Mouse (Mus musculus) hindbrain, embryonic 11.5 days (tissue): ENCODE measurements around the gene Naa20. TPM values are rescaled to one million over a fixed set of nuclear protein-coding genes. Genes with fewer than 3 reads are reported as not detected.

Experiments used
- ATAC-seq: fragments of 200-750 bp; cut with Nextera tagmentation; 2 replicates; pipeline ENCODE4 v1.8.0; 2017; ENCODE audit warnings: mild to moderate bottlenecking, moderate TSS enrichment, moderate library complexity; ENCODE audit not compliant: low FRiP score
- DNase-seq: peaks from one replicate; pipeline ENCODE4 v3.0.0-alpha.2; 2015; ENCODE audit warnings: low spot score
- H3K27ac ChIP-seq: fragments of 300-500 bp; sonication (generic); 2 replicates; pipeline ENCODE4 v1.5.1; 2014; ENCODE audit warnings: mild to moderate bottlenecking, low read depth, low read length
- H3K27me3 ChIP-seq: fragments of 300-500 bp; sonication (generic); 2 replicates; pipeline ENCODE4 v1.6.1; 2014; ENCODE audit warnings: mild to moderate bottlenecking, low read length, moderate library complexity, mixed read lengths; ENCODE audit not compliant: control insufficient read depth, insufficient read depth
- H3K36me3 ChIP-seq: fragments of 300-500 bp; sonication (generic); 2 replicates; pipeline ENCODE4 v1.6.1; 2014; ENCODE audit warnings: mild to moderate bottlenecking, low read length, moderate library complexity, mixed read lengths; ENCODE audit not compliant: control insufficient read depth, insufficient read depth
- H3K4me1 ChIP-seq: fragments of 300-500 bp; sonication (generic); replicated peaks from 2 replicates; pipeline ENCODE4 v1.6.1; 2014; ENCODE audit warnings: low read length, mixed read lengths; ENCODE audit not compliant: control insufficient read depth, insufficient read depth
- H3K4me2 ChIP-seq: fragments of 300-500 bp; sonication (generic); replicated peaks from 2 replicates; pipeline ENCODE4 v1.6.1; 2014; ENCODE audit warnings: mild to moderate bottlenecking, low read depth, low read length
- H3K4me3 ChIP-seq: fragments of 300-500 bp; sonication (generic); 2 replicates; pipeline ENCODE4 v1.5.1; 2014; ENCODE audit warnings: low read depth, low read length
- H3K9ac ChIP-seq: fragments of 300-500 bp; sonication (generic); 2 replicates; pipeline ENCODE4 v1.6.1; 2014; ENCODE audit warnings: low read depth, low read length
- H3K9me3 ChIP-seq: fragments of 300-500 bp; sonication (generic); 2 replicates; pipeline ENCODE4 v1.6.1; 2016; ENCODE audit warnings: low read length; ENCODE audit not compliant: control insufficient read depth
- WGBS: fragments of 180-500 bp; shearing (Covaris S2); extraction: QIAGEN DNeasy Blood & Tissue Kit; methylation state at CpG from one replicate; pipeline ENCODE4 v1.1.7; 2014; 5-methylcytosine and 5-hydroxymethylcytosine counted together
- polyA plus RNA-seq: library from polyadenylated mRNA; unstranded; fragments of >200 nt; fragmentation: Nextera tagmentation; extraction: Ambion mirVana; gene quantifications from 2 replicates; pipeline ENCODE4 v1.2.1, GENCODE M21; 2014

Naa20 gene
- polyA plus RNA-seq, 1 experiment from 2014 or later: 146 TPM

DNA sequence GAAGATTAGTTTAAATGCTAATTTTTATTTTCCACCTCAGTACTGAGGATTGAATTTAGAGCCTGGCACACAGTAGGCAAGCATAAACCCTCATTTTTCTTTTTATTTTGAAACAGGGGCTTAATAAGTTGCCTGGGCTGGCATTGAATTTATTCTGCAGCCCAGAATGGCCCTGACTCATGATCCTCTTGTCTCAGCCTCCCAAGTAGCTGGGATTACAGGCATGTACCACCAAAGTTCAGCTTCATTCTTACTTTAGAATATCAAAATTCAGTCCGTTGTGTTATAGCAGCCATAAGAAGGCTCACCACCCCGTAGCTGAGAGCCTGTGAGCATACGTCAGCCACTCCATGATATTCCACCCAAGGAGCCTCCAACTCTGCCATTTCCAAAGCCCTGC is 35.7 kb upstream of the Naa20 start:
- Histone ChIP-seq H3K27me3 (no peaks in the 10 kb centered on the region), H3K27ac (no peak overlapping the region), H3K4me3 (no peak overlapping the region), H3K9ac (no peak overlapping the region), H3K36me3 (no peaks in the 10 kb centered on the region), H3K9me3 (no peaks in the 10 kb centered on the region), H3K4me1 (no peaks in the 10 kb centered on the region), H3K4me2 (no peak overlapping the region)
- no peak for DNase-seq
- no peak for ATAC-seq
- over 99% methylated on average over 3 of the region's 3 CpGs for WGBS

DNA sequence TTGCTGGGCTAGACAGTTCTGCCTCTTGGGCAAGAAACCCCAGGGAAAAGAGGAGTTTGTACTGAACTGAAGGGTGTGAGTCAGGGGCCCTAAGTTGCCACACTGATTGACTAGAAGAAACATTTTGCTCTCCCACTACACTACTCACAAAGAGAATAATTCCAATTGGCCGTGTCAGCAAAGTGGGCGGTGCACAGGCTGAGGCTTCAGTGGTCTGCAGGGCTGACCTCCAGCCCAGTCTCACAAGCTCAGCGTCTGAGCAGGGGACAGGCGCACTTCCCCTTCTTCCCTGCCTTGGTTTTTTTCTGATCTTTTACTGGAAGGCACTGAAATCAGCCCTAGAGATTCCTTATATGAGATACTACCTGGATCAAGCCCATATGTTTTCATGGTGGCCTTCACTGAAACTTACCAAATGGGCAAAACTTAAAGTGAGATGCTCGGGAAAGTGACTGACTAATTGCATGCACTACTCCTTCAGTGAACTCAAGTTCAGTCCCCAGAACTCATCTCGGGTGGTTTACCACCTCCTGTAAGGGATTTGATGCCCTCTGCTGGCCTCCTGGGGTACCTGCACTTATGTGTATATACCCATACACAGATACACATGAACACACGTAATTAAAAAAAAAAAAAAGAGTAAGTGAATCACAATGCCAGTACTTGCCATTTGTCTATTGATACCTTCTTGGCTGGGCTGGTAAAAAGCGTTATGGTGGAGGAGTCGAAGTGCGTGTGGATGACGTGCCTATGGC is 35.0 kb upstream of the Naa20 start:
- Histone ChIP-seq H3K27ac (no peak overlapping the region), H3K9me3 (no peaks in the 10 kb centered on the region), H3K9ac (no peak overlapping the region), H3K4me1 (no peaks in the 10 kb centered on the region), H3K27me3 (no peaks in the 10 kb centered on the region), H3K4me3 (no peak overlapping the region), H3K36me3 (no peaks in the 10 kb centered on the region), H3K4me2 (no peak overlapping the region)
- 95% methylated on average over 11 of the region's 11 CpGs for WGBS
- no peak for ATAC-seq
- no peak for DNase-seq

DNA sequence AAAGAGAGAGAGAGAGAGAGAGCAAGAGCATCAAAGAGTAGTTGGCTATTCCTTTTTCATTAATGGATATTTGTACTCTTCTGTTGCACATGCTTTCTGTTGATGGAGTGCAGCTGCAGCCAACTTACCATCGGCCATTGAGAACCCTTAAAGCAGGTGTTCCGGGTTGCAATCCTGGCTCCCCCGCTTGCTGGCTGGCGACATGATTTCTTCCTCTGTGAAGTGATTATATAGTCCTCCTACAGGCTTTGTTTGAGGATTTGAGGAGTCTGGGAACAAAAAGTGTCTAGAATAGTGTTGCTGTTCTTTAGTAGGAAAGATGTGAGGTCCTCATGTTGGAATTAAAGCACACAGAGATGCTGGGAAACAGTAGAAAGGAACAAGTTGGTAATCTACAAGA is 30.6 kb upstream of the Naa20 start:
- ATAC-seq (no peak), DNase-seq (no peak)
- Histone ChIP-seq H3K4me2 (no peak overlapping the region), H3K4me1 (no peaks in the 10 kb centered on the region), H3K4me3 (no peak overlapping the region), H3K36me3 (no peaks in the 10 kb centered on the region), H3K27me3 (no peaks in the 10 kb centered on the region), H3K9me3 (no peaks in the 10 kb centered on the region), H3K9ac (no peak overlapping the region), H3K27ac (no peak overlapping the region)
- 90% methylated on average over 4 of the region's 4 CpGs for WGBS

DNA sequence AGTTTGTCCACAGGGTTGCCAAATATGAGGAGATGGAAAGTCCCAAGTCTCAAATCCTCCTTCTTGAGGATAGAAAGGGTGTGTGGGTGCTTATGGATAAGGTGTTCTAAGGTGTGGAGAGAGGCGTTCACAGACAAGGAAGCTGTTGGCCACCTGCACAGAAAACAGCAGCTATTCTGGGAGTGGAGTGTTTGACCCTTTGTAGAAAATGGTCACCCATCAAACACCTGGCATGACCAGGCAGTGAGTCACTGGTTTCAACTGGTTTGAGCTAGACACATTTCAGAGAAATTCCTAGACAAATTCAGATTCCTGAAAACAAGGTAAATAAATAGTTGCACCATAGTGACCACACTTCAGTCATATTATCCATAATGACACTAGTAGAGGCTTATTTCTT is 29.8 kb upstream of the Naa20 start:
- Histone ChIP-seq H3K27ac (no peak overlapping the region), H3K9ac (no peak overlapping the region), H3K4me3 (no peak overlapping the region), H3K4me1 (no peaks in the 10 kb centered on the region), H3K9me3 (no peaks in the 10 kb centered on the region), H3K27me3 (no peaks in the 10 kb centered on the region), H3K36me3 (no peaks in the 10 kb centered on the region), H3K4me2 (no peak overlapping the region)
- no peak for ATAC-seq
- 90% methylated on average over 1 of the region's 1 CpGs for WGBS
- DNase-seq: no peak

DNA sequence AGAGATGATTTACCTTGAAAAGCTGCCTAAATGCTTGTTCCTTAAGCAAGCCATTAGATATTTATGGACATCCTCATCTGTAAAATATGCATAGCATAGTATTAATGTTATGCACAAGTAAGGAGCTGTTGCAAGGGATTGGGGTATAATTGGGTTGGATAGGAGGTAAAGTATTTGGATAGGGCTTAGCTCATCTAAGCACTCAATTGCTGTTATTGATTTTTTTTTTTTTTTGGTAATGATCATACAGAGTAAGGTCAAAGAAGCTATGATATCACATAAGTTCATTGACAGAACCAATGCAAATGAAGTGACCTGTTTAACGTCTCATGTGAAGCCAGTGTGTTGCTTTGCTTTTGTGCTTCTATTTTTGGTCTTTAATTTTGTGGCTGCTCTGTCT is 27.9 kb upstream of the Naa20 start:
- H3K9ac ChIP-seq: no peak overlapping the region
- H3K27ac ChIP-seq: no peak overlapping the region
- no peaks in the 10 kb centered on the region for H3K27me3 ChIP-seq
- no peak overlapping the region for H3K4me3 ChIP-seq
- no peak for ATAC-seq
- H3K4me1 ChIP-seq: no peaks in the 10 kb centered on the region
- WGBS: 91% methylated on average over 1 of the region's 1 CpGs
- no peak overlapping the region for H3K4me2 ChIP-seq
- no peaks in the 10 kb centered on the region for H3K9me3 ChIP-seq
- no peak for DNase-seq
- no peaks in the 10 kb centered on the region for H3K36me3 ChIP-seq

DNA sequence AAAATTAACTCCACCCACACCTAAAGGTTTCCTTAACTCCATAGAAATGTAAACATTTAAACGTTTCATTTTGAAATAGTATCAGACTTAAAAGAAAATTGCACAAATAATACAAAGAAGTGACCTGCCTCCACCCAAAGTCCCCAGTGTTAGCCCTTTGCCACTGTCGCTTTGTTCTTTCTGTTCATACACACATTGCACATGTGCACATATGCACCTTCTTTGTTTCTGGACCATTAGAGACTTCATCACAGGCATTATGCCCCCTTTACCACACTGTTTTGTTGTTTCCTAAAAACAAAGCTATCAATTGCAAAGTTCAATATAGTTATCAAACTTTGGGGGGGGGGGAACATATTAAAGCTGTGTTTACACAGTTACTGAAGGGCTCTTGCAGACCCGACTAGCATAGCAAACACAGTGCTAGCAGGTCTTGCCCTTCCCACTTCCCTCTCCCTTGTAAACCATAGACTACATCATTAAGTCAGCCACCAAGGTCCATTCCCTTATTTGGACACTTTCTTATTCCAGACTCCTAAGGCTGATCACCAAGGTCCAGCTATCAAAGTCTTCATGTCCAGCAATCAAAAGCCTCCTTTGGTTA is 26.9 kb upstream of the Naa20 start:
- no peak overlapping the region for H3K4me3 ChIP-seq
- H3K27ac ChIP-seq: no peak overlapping the region
- ATAC-seq: no peak
- 73% methylated on average over 3 of the region's 3 CpGs for WGBS
- H3K4me1 ChIP-seq: no peaks in the 10 kb centered on the region
- no peaks in the 10 kb centered on the region for H3K9me3 ChIP-seq
- no peak for DNase-seq
- H3K9ac ChIP-seq: no peak overlapping the region
- no peaks in the 10 kb centered on the region for H3K27me3 ChIP-seq
- H3K36me3 ChIP-seq: no peaks in the 10 kb centered on the region
- H3K4me2 ChIP-seq: no peak overlapping the region

DNA sequence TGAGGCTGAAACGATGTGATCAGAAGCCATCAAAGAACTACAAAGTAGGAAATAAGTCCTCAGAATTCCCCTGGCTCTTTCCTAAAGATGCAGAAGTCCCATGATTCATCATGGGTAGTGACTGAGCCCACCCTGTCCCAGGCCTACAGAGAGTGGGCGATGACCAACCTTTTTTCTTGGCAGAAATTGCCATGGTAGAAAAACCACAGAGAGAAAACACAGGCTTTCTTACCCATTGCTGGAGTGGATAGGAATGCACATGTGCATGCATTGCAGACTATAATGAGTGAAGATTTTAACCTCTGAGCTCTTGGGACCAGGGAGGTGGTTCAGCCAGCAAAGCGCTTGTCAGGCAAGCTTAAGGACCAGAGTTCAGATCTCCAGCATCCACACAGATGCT is 24.7 kb upstream of the Naa20 start:
- ATAC-seq (no peak), DNase-seq (no peak)
- Histone ChIP-seq H3K4me2 (no peak overlapping the region), H3K27ac (no peak overlapping the region), H3K27me3 (no peaks in the 10 kb centered on the region), H3K4me3 (no peak overlapping the region), H3K9me3 (no peaks in the 10 kb centered on the region), H3K4me1 (no peaks in the 10 kb centered on the region), H3K36me3 (no peaks in the 10 kb centered on the region), H3K9ac (no peak overlapping the region)
- WGBS: 94% methylated on average over 3 of the region's 3 CpGs

DNA sequence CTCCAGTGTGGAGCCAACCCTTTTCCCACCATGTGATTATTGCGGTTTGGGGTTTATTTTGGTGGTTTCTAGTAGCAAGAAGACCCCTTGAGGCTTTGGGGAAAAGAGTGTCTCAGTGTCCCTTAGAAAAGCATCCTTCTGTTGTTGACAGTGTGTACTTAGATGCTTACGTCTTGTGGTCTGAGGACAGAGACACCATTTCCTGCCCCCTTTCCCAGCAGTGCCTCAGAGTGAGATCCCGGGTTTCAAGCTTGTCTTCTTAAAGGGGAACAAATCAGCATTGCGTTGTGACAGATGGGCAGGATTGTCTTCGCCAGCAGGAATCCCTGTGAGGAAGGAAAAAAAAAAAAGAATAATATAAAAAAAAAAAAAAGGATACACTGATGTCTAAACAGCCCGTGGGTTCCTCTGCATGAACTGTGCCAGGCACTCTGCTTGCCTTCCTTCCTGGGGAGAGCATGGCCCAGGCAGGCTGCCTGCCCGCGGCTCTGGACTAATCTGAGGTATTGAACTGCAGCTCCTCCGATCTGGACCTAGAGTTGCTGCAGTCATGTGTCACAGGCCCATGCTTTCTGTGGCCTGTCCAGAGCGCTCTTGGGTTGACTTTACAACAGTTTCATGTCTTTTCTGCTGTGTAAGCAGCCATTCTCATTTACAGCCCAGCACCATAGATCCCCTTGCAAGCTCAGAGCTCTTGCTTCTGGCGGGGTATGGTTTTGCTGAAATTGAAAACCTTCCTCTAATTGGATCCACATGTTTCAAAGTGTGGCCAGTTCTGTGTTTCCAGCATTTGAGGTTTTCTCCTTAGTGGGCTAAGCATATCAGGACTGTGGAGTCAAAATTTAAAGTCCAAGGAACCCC is 20.8 kb upstream of the Naa20 start:
- no peak overlapping the region for H3K4me3 ChIP-seq
- no peaks in the 10 kb centered on the region for H3K9me3 ChIP-seq
- no peaks in the 10 kb centered on the region for H3K4me1 ChIP-seq
- ATAC-seq (no peak), DNase-seq (no peak)
- H3K9ac ChIP-seq: no peak overlapping the region
- 62% methylated on average over 11 of the region's 11 CpGs for WGBS
- H3K27ac ChIP-seq: peak overlapping the region; percentile 20; the same call in 1 of the 2 replicates
- H3K27me3 ChIP-seq: no peaks in the 10 kb centered on the region
- H3K4me2 ChIP-seq: no peak overlapping the region
- no peaks in the 10 kb centered on the region for H3K36me3 ChIP-seq
